Mouse (Mus musculus) granulocyte monocyte progenitor cell, adult 5-6 weeks (primary cell): ENCODE results near the gene Gm128. TPM values are rescaled to one million over a fixed set of nuclear protein-coding genes. Genes with fewer than 3 reads are reported as not detected.
"Not testable (repeated sequence)": the region's sequence is repeated elsewhere in the genome, so short reads cannot be mapped to it uniquely, and the experiment has no call there.

Source experiments
- ATAC-seq: replicated peaks from 2 replicates; pipeline ENCODE4 v1.8.0; 2016; ENCODE audit warnings: mild to moderate bottlenecking, moderate TSS enrichment, inconsistent platforms; ENCODE audit not compliant: poor library complexity, severe bottlenecking
- total RNA-seq, 2 experiments: library from RNA; stranded (forward) in 1 of 2; stranded (reverse) in 1 of 2; fragments of 200-712, 200-1000 nt in 1 of 2; fragments of >200 nt in 1 of 2; fragmentation: Nextera tagmentation in 1 of 2; gene quantifications; 2 replicates each; pipeline ENCODE4 v1.2.3; 2014 to 2017

Gm128 gene
- total RNA-seq, 2 experiments from 2014 or later, result 1.8 TPM; not detected in 1

GRCm38 (mm10) chr3:95233303-95233980 lies 8.0 kb downstream of the Gm128 start:
- ATAC-seq, result no peak

GRCm38 (mm10) chr3:95232771-95233170 lies 8.6 kb downstream of the Gm128 start:
- no peak for ATAC-seq

- ATAC-seq, result no peak
These were observed 9.8 kb downstream of the Gm128 start, which contains the start of gene Mllt11 for GRCm38 (mm10) chr3:95231298-95232221. Gene Mllt11 (minus strand): TSS chr3:95232171.

DNA sequence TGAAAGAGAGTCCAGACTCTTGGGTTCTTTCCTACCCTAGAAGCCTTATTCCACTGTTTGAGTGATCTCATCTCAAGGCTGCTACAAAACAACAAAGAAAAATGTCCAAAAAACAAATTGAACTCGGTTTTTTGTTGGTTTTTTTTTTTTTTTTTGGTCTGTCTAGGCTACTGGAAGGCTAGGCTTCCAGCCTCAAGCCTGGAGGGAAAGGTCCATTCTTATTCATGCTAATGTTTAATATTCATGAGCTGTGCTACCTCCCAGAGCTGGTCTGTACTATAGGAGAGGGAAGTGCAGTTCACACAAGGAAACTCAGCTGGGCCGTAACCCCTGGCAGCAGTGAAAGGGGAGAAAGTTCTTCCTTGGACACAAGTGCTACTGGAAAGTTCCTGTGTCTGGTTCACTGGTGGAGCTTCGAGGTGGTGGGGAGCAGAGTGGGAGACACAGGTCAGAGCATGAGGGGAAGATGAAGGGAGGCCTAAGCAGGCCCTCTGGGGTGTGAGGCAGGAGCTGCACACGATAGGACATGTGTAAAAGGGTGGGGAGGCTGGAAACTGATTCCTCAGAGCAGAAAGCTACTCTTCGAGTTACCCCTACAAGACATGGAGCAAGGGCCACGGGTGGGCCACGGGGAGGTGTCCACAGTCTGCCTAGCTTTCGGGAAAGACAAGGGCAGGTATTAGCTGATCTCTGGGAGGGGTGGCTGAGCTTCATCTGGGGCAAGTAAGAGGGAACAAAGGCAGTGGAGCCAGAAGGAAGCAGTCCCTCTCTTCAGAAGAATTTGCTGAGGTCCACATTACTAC lies 10.7 kb downstream of the Gm128 start:
- peak; percentile 6; the same call in 1 of the 2 replicates for ATAC-seq

DNA sequence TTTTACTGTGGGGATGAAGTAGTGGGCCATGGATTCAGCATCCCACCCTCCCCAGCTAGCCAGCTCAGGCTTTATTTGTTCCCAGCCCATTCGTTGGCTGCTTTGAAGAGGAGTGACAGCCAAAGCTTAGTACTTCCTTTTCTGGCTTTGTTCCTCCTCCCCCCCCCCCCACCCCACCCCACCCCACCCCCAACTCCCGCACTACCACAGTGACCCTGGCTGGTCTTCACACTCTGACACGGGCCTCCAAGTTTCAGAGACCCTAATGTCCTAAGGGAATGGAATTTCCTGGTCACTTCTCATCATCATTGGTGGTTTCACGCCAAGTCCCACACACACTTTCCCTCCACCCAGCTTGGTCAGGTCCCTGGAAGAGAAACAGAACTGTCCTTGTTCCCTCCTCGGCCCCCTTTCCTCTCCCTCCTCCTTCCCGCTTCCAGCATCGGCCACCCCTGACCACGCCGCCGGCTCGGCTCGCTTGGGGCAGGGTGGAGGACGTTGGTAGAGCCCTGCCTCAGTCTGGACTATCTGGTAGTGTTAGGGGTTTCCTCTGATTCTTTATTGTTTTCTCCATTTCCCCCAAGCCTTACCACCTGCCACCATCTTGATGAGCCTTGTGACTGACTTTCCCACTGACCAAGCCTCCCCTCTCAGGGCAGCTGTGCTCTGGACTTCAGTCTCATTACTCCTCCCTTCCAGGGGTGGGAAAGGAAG lies 11.5 kb downstream of the Gm128 start:
- ATAC-seq, result peak; percentile 47

- ATAC-seq, result no peak
These were observed 12.3 kb downstream of the Gm128 start for GRCm38 (mm10) chr3:95228894-95229780.

GRCm38 (mm10) chr3:95228148-95228893 lies 13.1 kb downstream of the Gm128 start, which contains the start of gene Cdc42se1:
Gene Cdc42se1 (plus strand): TSS chr3:95228732.
- ATAC-seq, result peak; percentile 68

GRCm38 (mm10) chr3:95227214-95227613 lies 14.2 kb downstream of the Gm128 start:
- no peak for ATAC-seq

- ATAC-seq, result no peak
These were observed 17.1 kb downstream of the Gm128 start for GRCm38 (mm10) chr3:95224295-95224694.

- ATAC-seq, result no peak
These were observed 18.4 kb downstream of the Gm128 start for GRCm38 (mm10) chr3:95223041-95223440.

DNA sequence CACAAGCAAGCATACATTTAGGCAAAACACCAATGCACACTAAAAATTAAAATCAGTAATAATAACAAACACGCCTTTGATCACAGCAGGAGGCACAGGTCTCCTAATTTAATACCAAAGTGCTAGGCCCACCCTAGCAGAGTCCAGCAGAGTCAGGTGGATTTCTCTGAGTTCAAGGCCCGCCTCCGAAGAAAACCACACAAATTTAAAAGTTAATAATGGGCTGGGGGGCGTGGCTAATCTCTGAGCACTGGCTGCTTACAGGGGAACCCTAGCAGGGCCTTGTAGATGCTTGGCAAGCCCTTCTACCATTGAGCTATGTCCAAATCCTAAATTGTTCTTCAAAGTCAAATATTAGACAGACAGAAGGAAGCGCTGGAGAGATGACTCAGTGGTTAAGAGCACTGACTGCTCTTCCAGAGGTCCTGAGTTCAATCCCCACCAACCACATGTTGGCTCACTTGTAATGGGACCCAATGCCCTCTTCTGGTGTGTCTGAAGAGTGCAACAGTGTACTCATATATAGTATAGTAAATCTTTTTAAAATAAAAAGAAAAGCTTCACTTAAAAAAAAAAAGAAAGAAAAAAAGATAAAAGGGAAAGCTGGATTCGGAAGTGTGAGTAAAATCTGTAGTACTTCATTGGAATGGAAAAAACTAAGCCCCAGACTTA lies 22.8 kb downstream of the Gm128 start:
- ATAC-seq, result 0 out of 2 replicates have a peak, but pooled peaks have one; percentile 7

DNA sequence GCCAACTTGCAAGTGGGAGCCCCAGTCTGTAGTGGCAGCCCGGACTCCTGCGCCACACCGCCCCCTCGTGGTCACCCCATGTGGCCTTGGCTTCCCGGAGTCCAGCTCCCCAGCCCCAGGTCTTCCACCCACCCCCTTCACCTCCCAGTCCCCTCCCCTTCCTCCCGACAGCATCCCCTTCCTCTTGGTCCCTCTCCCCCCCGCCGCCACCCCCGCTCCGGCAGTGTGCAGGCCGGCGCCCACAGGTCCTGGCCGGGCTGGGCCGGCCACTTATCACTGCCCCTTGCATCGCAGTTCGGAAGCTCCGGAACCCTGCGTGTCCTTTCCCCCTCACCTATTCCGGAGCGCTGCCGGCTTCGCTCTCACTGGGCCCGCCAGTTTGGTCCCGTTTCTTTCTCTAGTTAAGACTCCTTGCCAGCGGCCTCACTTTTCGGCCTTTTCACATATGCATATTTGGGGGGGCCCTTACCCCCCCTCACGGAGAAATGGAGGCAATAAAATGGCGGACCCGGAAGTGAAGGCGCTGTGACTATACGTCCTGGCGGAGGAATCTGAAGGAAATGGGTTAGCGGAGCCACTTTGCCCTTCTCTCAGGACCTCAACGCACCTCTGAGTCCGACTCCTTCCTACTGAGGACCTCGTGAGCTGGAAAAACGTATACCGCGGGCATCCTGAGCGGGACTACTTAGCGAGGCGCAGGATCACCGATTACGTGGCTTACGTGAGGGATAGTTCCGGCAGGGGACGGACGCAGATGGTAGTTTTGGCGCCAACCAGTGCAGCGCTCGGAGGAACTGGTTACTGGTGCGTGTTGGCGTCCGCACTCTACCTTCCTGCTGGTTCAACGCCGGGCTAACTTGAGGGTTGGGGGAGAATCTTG lies 23.9 kb downstream of the Gm128 start, which contains the start of gene Gabpb2:
TSS of gene Gabpb2 (minus strand) at position 662 of the 880 bp plus-strand sequence.
- peak; percentile 86 for ATAC-seq

GRCm38 (mm10) chr3:95216655-95217254 lies 24.6 kb downstream of the Gm128 start:
- no peak for ATAC-seq

- no peak for ATAC-seq
These were observed 27.8 kb downstream of the Gm128 start for GRCm38 (mm10) chr3:95213609-95213975.

DNA sequence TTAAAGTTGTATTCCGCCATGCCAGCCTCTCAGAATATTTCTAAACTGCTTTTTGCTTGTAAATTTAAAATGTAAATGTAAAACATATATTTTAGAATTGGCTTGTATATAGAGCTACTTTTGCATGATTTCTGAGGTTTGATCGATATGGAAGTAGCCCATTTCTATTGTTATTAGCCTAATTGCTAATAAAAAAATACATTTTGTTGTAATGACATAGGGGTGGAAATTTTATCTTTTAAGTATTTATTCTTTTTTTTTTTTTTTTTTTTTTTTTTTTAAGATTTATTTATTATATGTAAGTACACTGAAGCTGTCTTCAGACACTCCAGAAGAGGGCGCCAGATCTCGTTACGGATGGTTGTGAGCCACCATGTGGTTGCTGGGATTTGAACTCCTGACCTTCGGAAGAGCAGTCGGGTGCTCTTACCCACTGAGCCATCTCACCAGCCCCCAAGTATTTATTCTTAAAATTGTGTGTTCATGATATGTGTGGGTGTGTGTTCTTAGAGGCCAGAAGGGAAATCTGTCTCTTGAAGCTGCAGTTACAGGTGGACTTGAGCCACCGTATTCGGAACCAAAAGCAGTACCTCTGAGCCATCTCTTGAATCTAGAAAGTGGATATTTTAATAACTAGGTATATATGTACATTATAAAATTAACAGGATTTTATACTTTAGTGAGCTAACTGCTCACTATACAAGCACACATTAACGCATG lies 28.3 kb downstream of the Gm128 start:
- not testable (repeated sequence) for ATAC-seq
